Mouse (Mus musculus) heart, adult 2 months (tissue): ENCODE measurements at regions not wholly inside any gene's neighbourhood (a gene's known extent, or its start where the extent isn't known, plus 50 kb on each side); places are given as distances from the start of the nearest gene placed in this dataset.

ENCODE experiments used
- DNase-seq, 2 experiments: peaks; one replicate each; pipeline ENCODE4 v3.0.0; 2021
- H3K27ac ChIP-seq: fragments of 200-600 bp; 2 replicates; pipeline ENCODE4 v1.8.1; 2022
- H3K27me3 ChIP-seq: fragments of 200-500 bp; 2 replicates; pipeline ENCODE4 v1.6.1; 2012; ENCODE audit warnings: mild to moderate bottlenecking, low read length, inconsistent platforms, mixed read lengths; ENCODE audit not compliant: control insufficient read depth, insufficient read depth
- H3K36me3 ChIP-seq: fragments of 200-500 bp; 2 replicates; pipeline ENCODE4 v1.6.1; 2012; ENCODE audit warnings: low read length, inconsistent platforms; ENCODE audit not compliant: control insufficient read depth, insufficient read depth
- H3K4me1 ChIP-seq: fragments of 200-500 bp; 2 replicates; pipeline ENCODE4 v1.6.1; 2011; ENCODE audit warnings: low read length; ENCODE audit not compliant: control insufficient read depth, insufficient read depth
- H3K4me3 ChIP-seq: fragments of 200-600 bp; 2 replicates; pipeline ENCODE4 v1.8.1; 2022
- H3K79me2 ChIP-seq: fragments of 200-500 bp; replicated peaks from 2 replicates; pipeline ENCODE4 v1.6.1; 2012; ENCODE audit warnings: mild to moderate bottlenecking, inconsistent platforms, low read length, moderate library complexity, mixed read lengths; ENCODE audit not compliant: control insufficient read depth, insufficient read depth
- H3K9ac ChIP-seq: fragments of 200-500 bp; 2 replicates; pipeline ENCODE4 v1.6.1; 2012; ENCODE audit warnings: low read depth, mild to moderate bottlenecking, control low read depth, inconsistent platforms, low read length, mixed read lengths
- CTCF ChIP-seq: fragments of 200-600 bp; IDR thresholded peaks from 2 replicates; pipeline ENCODE4 v1.8.1; 2022; ENCODE audit warnings: antibody characterized with exemption, mild to moderate bottlenecking, moderate library complexity
- EP300 ChIP-seq: fragments of 200-500 bp; IDR thresholded peaks from 2 replicates; pipeline ENCODE4 v1.6.1; 2011; ENCODE audit warnings: low read depth, low read length, control low read depth; ENCODE audit not compliant: insufficient read depth
- POLR2A ChIP-seq: fragments of 200-500 bp; IDR thresholded peaks from 2 replicates; pipeline ENCODE4 v1.6.1; 2011; ENCODE audit warnings: mild to moderate bottlenecking, low read depth, low read length, control low read depth; ENCODE audit not compliant: insufficient read depth
- WGBS: fragments of 180-500 bp; shearing (Covaris S2); methylation state at CpG from one replicate; pipeline ENCODE4 v1.1.7; 2018; 5-methylcytosine and 5-hydroxymethylcytosine counted together
- intact Hi-C: fragments of 180-260 bp; cut with DNase I; formaldehyde crosslinking; loops from one replicate; pipeline ENCODE4 v1.15.1; 2025

DNA sequence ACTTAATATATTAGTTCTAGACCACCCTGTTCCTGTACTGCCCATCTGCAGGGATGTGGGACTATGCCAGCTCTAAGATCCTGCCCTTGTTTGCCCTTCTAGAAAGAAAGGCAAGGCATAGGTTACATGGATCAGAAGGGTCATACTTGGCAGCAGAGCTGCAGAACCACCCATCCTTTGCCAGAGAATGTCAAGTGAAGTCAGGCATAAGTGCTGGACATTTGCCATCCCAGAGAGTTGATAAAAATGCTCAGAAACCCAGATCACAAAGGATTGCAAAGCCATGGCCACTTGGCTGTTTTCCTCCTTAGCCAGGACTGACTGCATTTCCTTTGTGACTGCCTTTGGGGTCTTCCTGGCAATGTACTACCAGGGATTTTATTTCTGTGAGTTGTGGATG, 146.7 kb upstream of the Opcml start:
- no peaks in the 10 kb centered on the region for H3K36me3 ChIP-seq
- no peak overlapping the region for H3K9ac ChIP-seq
- intact Hi-C loops, result no loop called here
- H3K27me3 ChIP-seq, result no peaks in the 10 kb centered on the region
- H3K4me3 ChIP-seq, result no peak overlapping the region
- no peaks in the 10 kb centered on the region for H3K79me2 ChIP-seq
- H3K4me1 ChIP-seq, result no peaks in the 10 kb centered on the region; the same call in 1 of the 2 replicates
- no peak overlapping the region for H3K27ac ChIP-seq
- no peak for DNase-seq
- TF ChIP-seq POLR2A (no peak), EP300 (no peak), CTCF (no peak)

DNA sequence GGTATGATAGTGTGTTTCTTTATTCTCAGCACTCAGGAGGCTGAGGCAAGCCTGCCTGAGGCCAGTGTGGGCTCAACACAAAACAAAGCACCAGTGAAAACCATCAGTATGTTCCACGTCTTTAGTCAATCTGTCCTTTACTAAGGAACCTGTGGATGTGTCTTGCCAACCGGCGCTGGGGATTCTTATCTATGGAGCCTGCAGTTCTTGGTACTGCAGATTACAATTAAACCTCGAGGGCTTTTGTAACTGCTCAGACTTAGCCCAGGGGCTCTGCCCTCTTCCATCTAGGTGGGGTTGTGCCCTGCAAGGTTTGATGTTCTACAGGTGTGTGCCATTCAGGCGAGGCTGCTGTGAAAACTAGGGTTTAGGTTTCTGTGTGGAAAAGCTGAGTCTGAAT, 145.1 kb upstream of the Opcml start:
- TF ChIP-seq EP300 (no peak), CTCF (no peak), POLR2A (no peak)
- Histone ChIP-seq H3K4me1 (no peaks in the 10 kb centered on the region; the same call in 1 of the 2 replicates), H3K36me3 (no peaks in the 10 kb centered on the region), H3K27ac (no peak overlapping the region), H3K9ac (no peak overlapping the region), H3K4me3 (no peak overlapping the region), H3K79me2 (no peaks in the 10 kb centered on the region), H3K27me3 (no peaks in the 10 kb centered on the region)
- WGBS, result 64% methylated on average over 5 of the region's 5 CpGs
- no peak for DNase-seq
- intact Hi-C loops, result no loop called here

DNA sequence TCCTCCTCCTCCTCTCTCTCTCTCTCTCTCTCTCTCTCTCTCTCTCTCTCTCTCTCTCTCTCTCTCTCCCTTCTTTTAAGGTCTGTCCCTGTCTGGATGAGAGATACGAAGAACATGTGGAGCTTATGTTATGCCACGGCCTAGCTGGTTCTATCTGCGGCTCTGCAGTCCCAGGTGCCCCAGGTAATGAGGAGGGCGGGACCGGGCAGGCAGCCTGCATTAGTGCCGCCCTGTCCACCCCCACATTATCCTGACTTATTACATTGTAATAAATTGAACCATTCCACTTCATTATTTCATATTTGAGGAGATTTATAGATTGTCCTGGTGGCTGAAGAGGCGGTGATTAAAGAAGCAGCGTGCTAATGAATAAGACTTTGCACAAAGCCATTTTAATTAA, 144.5 kb upstream of the Opcml start:
- intact Hi-C loops, result no loop called here
- no peaks in the 10 kb centered on the region for H3K36me3 ChIP-seq
- no peaks in the 10 kb centered on the region for H3K79me2 ChIP-seq
- H3K4me3 ChIP-seq, result no peak overlapping the region
- H3K4me1 ChIP-seq, result no peaks in the 10 kb centered on the region; the same call in 1 of the 2 replicates
- H3K9ac ChIP-seq, result no peak overlapping the region
- TF ChIP-seq CTCF (no peak), EP300 (no peak), POLR2A (no peak)
- H3K27ac ChIP-seq, result no peak overlapping the region
- no peaks in the 10 kb centered on the region for H3K27me3 ChIP-seq
- no peak for DNase-seq
- 90% methylated on average over 8 of the region's 8 CpGs for WGBS

DNA sequence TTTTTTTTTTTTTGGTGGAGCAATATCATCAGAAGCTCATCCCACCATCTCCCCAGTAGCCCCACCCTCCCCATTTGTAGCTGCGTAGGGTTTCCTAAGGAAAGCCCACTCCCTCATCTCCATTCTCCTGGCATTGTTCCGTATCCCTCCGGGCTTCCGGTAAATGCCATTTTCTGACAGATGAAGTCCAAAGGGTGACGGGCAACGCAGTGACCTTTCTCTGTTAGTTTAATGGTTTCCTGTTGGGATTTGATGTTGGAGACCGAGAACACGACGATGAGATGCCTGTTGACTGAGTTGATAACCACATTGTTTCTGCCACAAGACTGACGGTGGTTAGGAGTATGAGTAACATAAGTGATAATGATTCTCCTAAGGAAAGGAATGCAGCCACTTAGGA, 143.6 kb upstream of the Opcml start:
- WGBS, result 38% methylated on average over 10 of the region's 10 CpGs
- TF ChIP-seq CTCF, result no peak
- TF ChIP-seq EP300, result no peak
- no peak for TF ChIP-seq POLR2A
- no peaks in the 10 kb centered on the region for H3K36me3 ChIP-seq

DNA sequence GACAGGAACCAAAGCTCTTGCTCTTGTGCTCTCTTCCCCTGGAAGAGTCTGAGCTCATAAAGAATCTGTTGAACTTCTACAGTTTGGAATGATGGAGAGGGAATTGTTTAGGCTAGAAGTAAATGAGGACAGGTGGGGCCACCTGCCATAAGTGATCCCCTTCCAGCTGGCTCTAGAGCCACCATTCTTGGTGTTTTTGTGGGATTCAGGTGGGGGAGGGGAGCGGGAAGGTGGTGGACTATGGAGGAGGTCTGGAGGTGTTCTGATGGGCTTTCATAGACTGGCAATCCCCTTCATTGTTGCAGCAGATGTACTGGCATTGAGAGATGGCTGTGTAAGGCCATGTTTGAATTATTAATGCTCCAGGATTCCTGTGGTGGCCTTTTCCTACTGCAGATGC, 132.6 kb upstream of the Opcml start:
- TF ChIP-seq POLR2A (no peak), EP300 (no peak), CTCF (no peak)
- Histone ChIP-seq H3K36me3 (no peaks in the 10 kb centered on the region), H3K27ac (no peak overlapping the region), H3K4me3 (no peak overlapping the region), H3K79me2 (no peaks in the 10 kb centered on the region), H3K9ac (no peak overlapping the region), H3K4me1 (no peaks in the 10 kb centered on the region), H3K27me3 (no peaks in the 10 kb centered on the region)
- intact Hi-C loops, result no loop called here
- no peak for DNase-seq
- 83% methylated on average over 1 of the region's 1 CpGs for WGBS

More for the DNA sequence above, 143.6 kb upstream of the Opcml start:
- Histone ChIP-seq H3K4me3 (no peak overlapping the region), H3K4me1 (no peaks in the 10 kb centered on the region; the same call in 1 of the 2 replicates), H3K79me2 (no peaks in the 10 kb centered on the region), H3K27ac (no peak overlapping the region), H3K27me3 (no peaks in the 10 kb centered on the region), H3K9ac (no peak overlapping the region)
- intact Hi-C loops, result no loop called here
- no peak for DNase-seq

DNA sequence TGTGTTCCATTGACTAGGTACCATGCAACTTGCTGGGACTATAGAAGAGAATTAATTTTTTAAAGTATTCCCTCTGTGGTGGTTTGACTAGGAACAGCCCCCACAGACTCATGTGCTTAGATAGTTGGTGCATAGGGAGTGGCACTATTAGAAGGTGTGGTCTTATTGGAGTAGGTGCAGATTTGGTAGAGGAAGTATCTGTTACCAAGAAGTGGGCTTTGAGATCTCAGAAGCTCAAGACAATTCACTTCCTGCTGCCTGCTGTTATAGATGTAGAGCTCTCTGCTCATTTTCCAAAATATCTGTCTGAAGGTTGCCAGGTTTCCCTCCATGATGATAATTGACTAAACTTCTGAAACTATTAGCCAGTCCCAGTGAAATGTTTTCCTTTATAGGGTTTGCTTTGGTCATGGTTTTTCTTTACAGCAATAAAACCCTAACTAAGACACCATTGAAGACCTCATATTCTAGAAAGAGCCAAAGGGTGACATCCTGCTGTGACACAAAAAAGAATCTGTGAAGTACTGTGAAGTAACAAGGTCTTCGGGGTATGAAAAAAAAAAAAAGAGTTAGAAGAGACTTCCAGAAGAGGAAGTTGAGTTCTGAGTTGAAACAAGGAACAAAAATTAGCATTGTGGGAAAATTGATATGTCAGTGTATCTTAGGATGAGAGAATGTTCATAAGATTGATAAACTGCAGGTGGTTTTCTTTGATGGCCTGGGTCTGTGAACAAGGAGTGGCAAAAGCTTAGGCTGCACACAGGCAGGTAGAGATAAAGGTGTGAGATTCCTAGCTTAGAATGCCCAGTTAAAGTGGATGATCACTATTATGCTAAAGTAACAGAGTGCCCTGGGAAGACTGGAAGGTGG, 128.9 kb upstream of the Opcml start:
- Histone ChIP-seq H3K36me3 (no peaks in the 10 kb centered on the region), H3K4me1 (no peaks in the 10 kb centered on the region), H3K27me3 (no peaks in the 10 kb centered on the region), H3K9ac (no peak overlapping the region), H3K27ac (no peak overlapping the region), H3K4me3 (no peak overlapping the region), H3K79me2 (no peaks in the 10 kb centered on the region)
- intact Hi-C loops, result no loop called here
- no peak for DNase-seq
- no peak for TF ChIP-seq EP300
- WGBS, result 53% methylated on average over 1 of the region's 1 CpGs
